Mouse (Mus musculus) C2C12 (cell line): ENCODE measurements around the gene Gpr180.

Experiments used
- CTCF ChIP-seq: IDR thresholded peaks from one replicate; pipeline ENCODE4 v1.5.1; 2011; ENCODE audit not compliant: control insufficient read depth, insufficient read depth, insufficient read length
- USF1 ChIP-seq: IDR thresholded peaks from one replicate; pipeline ENCODE4 v1.6.1; 2011; ENCODE audit warnings: low read depth, mild to moderate bottlenecking, control low read depth, moderate library complexity

- TF ChIP-seq CTCF: peak; percentile 73
- TF ChIP-seq USF1: no peak
Measured at GRCm38 (mm10) chr14:118157146-118157545, 20.2 kb downstream of the Gpr180 start.
